ENCODE assay signal across 7 mouse cellular contexts in genomic region chr13:74522481-74523237, GRCm38 (mm10). TPM values are rescaled to one million over a fixed set of nuclear protein-coding genes. Genes with fewer than 3 reads are reported as not detected.
DNase-seq lines count a peak whose midpoint lies in the region; ATAC-seq lines count a peak whose summit lies in the region.

No protein-coding gene starts in this region.

- DNase-seq in adrenal gland, postnatal 10 days, result peak; percentile 88
- DNase-seq in embryonic facial prominence, embryonic 10.5 days (ENCODE audit: low spot score), result peak; percentile 73
- DNase-seq in gonadal fat pad, adult 2 months (ENCODE audit: low read depth), result peak; percentile 24
- peak; percentile 43 to 59 for DNase-seq in left cerebral cortex, postnatal 36 days (ENCODE audit: low spot score in 2 of 2)
- peak; percentile 65 for DNase-seq in midbrain, embryonic 10.5 days (ENCODE audit: low spot score)
- peak; percentile 66 for DNase-seq in skeletal muscle tissue, adult 2 months (ENCODE audit: low read depth, low spot score)

- H3K4me1 ChIP-seq in embryonic facial prominence, embryonic 10.5 days, result no peaks in the 10 kb centered on the region
- H3K4me1 ChIP-seq in intestine, embryonic 16.5 days (ENCODE audit: control insufficient read depth, insufficient read depth, low read length), result no peaks in the 10 kb centered on the region
- peaks cover 14% of the 10 kb centered on the region for H3K4me1 ChIP-seq in midbrain, embryonic 10.5 days

- no peaks in the 10 kb centered on the region for H3K36me3 ChIP-seq in embryonic facial prominence, embryonic 10.5 days (replicated peaks)
- no peaks in the 10 kb centered on the region for H3K36me3 ChIP-seq in intestine, embryonic 16.5 days (ENCODE audit: control insufficient read depth, insufficient read depth, low read length)
- H3K36me3 ChIP-seq in midbrain, embryonic 10.5 days, result no peaks in the 10 kb centered on the region

- peak overlapping the region; percentile 65 for H3K4me3 ChIP-seq in embryonic facial prominence, embryonic 10.5 days
- H3K4me3 ChIP-seq in intestine, embryonic 16.5 days (ENCODE audit: low read length), result peak overlapping the region; percentile 59
- peak overlapping the region; percentile 61 for H3K4me3 ChIP-seq in midbrain, embryonic 10.5 days

- peak overlapping the region; percentile 88 for H3K27ac ChIP-seq in embryonic facial prominence, embryonic 10.5 days (replicated peaks)
- H3K27ac ChIP-seq in intestine, embryonic 16.5 days (ENCODE audit: low read length), result peak overlapping the region; percentile 85
- peak overlapping the region; percentile 88 for H3K27ac ChIP-seq in midbrain, embryonic 10.5 days (replicated peaks)

- intact Hi-C loops in left cerebral cortex, postnatal 36 days (cut with DNase I), result no loop called here

- peak overlapping the region; percentile 67 for H3K9ac ChIP-seq in intestine, embryonic 16.5 days (ENCODE audit: low read depth, low read length)

- peak; percentile 100 for ATAC-seq in intestine, embryonic 16.5 days

- H3K9me3 ChIP-seq in embryonic facial prominence, embryonic 10.5 days, result no peaks in the 10 kb centered on the region
- H3K9me3 ChIP-seq in intestine, embryonic 16.5 days (ENCODE audit: control insufficient read depth, low read length), result no peaks in the 10 kb centered on the region
- H3K9me3 ChIP-seq in midbrain, embryonic 10.5 days (replicated peaks), result no peaks in the 10 kb centered on the region

- peak overlapping the region; percentile 73 for H3K4me2 ChIP-seq in intestine, embryonic 16.5 days (ENCODE audit: low read depth, low read length)

- WGBS in embryonic facial prominence, embryonic 10.5 days, result 2% methylated on average over 15 of the region's 15 CpGs
- WGBS in intestine, embryonic 16.5 days, result 4% methylated on average over 15 of the region's 15 CpGs
- WGBS in midbrain, embryonic 10.5 days, result 4% methylated on average over 15 of the region's 15 CpGs

- H3K27me3 ChIP-seq in embryonic facial prominence, embryonic 10.5 days (replicated peaks; ENCODE audit: low read depth, poor library complexity, severe bottlenecking), result no peaks in the 10 kb centered on the region
- no peaks in the 10 kb centered on the region for H3K27me3 ChIP-seq in intestine, embryonic 16.5 days (replicated peaks; ENCODE audit: control insufficient read depth, insufficient read depth, low read length)
- no peaks in the 10 kb centered on the region for H3K27me3 ChIP-seq in midbrain, embryonic 10.5 days (ENCODE audit: low read depth, poor library complexity, severe bottlenecking)

RNA-seq across cellular contexts. Expression of gene Zfp825, which starts 28.9 kb away (rescaled TPM):
- total RNA-seq in adrenal gland, postnatal 10 days (2021), result 10 to 100 TPM; 10.8 to 11.4 TPM
- polyA plus RNA-seq in embryonic facial prominence, embryonic 10.5 days (2016; fragmentation: Nextera tagmentation; extraction: Ambion mirVana), result 22.1 and 25.9 TPM in 2 replicates
- polyA plus RNA-seq in gonadal fat pad, adult 2 months (2012; rRNA removed), result 1.5 and 1.6 TPM in 2 replicates
- polyA plus RNA-seq in intestine, embryonic 16.5 days (2015; fragmentation: Nextera tagmentation; extraction: Ambion mirVana), result 12.8 and 15.2 TPM in 2 replicates
- total RNA-seq in left cerebral cortex, postnatal 36 days (2021), result 1 to 10 TPM; 7.4 to 7.7 TPM
- 20.2 and 21.2 TPM in 2 replicates for polyA plus RNA-seq in midbrain, embryonic 10.5 days (2016; fragmentation: Nextera tagmentation; extraction: Ambion mirVana)

Comparison
In these comparisons a context has a peak if more than half of its experiments do, and no peak if none do; other contexts are left out.
1. Peak in every context shown above with its lines: DNase-seq, ATAC-seq, H3K4me3 ChIP-seq and H3K27ac ChIP-seq.
2. DNase-seq: peak in every context shown above with its lines; median percentile 88 in adrenal gland, postnatal 10 days; 73 in embryonic facial prominence, embryonic 10.5 days; 66 in skeletal muscle tissue, adult 2 months; 65 in midbrain, embryonic 10.5 days; 51 in left cerebral cortex, postnatal 36 days; 24 in gonadal fat pad, adult 2 months.